Mouse (Mus musculus) stomach, postnatal 0 days (tissue): Measurements from ENCODE around the gene Slco3a1. TPM values are rescaled to one million over a fixed set of nuclear protein-coding genes. Genes with fewer than 3 reads are reported as not detected.

Experiments used
- ATAC-seq: fragments of 200-750 bp; cut with Nextera tagmentation; 2 replicates; pipeline ENCODE4 v1.8.0; 2017; ENCODE audit not compliant: low FRiP score, low TSS enrichment
- DNase-seq: peaks from one replicate; pipeline ENCODE4 v3.0.0-alpha.2; 2016; ENCODE audit warnings: low spot score
- H3K27ac ChIP-seq: fragments of 300-500 bp; sonication (generic); replicated peaks from 2 replicates; pipeline ENCODE4 v1.5.1; 2014; ENCODE audit warnings: mild to moderate bottlenecking, control low read depth
- H3K27me3 ChIP-seq: fragments of 300-500 bp; sonication (generic); 2 replicates; pipeline ENCODE4 v1.6.1; 2014; ENCODE audit warnings: low read length; ENCODE audit not compliant: control insufficient read depth, insufficient read depth
- H3K36me3 ChIP-seq: fragments of 300-500 bp; sonication (generic); 2 replicates; pipeline ENCODE4 v1.6.1; 2014; ENCODE audit warnings: low read length, mixed read lengths; ENCODE audit not compliant: control insufficient read depth, insufficient read depth
- H3K4me1 ChIP-seq: fragments of 300-500 bp; sonication (generic); replicated peaks from 2 replicates; pipeline ENCODE4 v1.6.1; 2014; ENCODE audit warnings: antibody characterized with exemption; ENCODE audit not compliant: control insufficient read depth, insufficient read depth
- H3K4me2 ChIP-seq: fragments of 300-500 bp; sonication (generic); replicated peaks from 2 replicates; pipeline ENCODE4 v1.6.1; 2014; ENCODE audit warnings: low read depth, mild to moderate bottlenecking, control low read depth, moderate library complexity
- H3K4me3 ChIP-seq: fragments of 300-500 bp; sonication (generic); 2 replicates; pipeline ENCODE4 v1.5.1; 2014; ENCODE audit warnings: low read depth, low read length, control low read depth
- H3K9ac ChIP-seq: fragments of 300-500 bp; sonication (generic); 2 replicates; pipeline ENCODE4 v1.6.1; 2014; ENCODE audit warnings: mild to moderate bottlenecking, low read length, control low read depth, mixed read lengths
- H3K9me3 ChIP-seq: fragments of 300-500 bp; sonication (generic); 2 replicates; pipeline ENCODE4 v1.6.1; 2016; ENCODE audit warnings: low read length; ENCODE audit not compliant: control insufficient read depth
- CTCF ChIP-seq: IDR thresholded peaks from 2 replicates; pipeline ENCODE4 v1.5.1; 2016; ENCODE audit warnings: antibody characterized with exemption, low read depth, mild to moderate bottlenecking, moderate library complexity
- EP300 ChIP-seq: optimal IDR thresholded peaks from 2 replicates; pipeline ENCODE3; 2016; ENCODE audit warnings: antibody characterized with exemption
- WGBS: fragments of 180-500 bp; shearing (Covaris S2); extraction: QIAGEN DNeasy Blood & Tissue Kit; methylation state at CpG from one replicate; pipeline ENCODE4 v1.1.7; 2014; 5-methylcytosine and 5-hydroxymethylcytosine counted together
- polyA plus RNA-seq: library from polyadenylated mRNA; unstranded; fragments of >200 nt; fragmentation: Nextera tagmentation; extraction: Ambion mirVana; gene quantifications from 2 replicates; pipeline ENCODE4 v1.2.1, GENCODE M21; 2015

The Slco3a1 gene
- polyA plus RNA-seq, 1 experiment from 2014 or later: 9.1 TPM

- ATAC-seq (no peak), DNase-seq (no peak)
- no peak overlapping the region for H3K27ac ChIP-seq
- H3K9me3 ChIP-seq: no peaks in the 10 kb centered on the region
- H3K4me2 ChIP-seq: no peak overlapping the region
- TF ChIP-seq EP300: no peak
- no peak for TF ChIP-seq CTCF
- H3K4me1 ChIP-seq: no peaks in the 10 kb centered on the region
- 76% methylated on average over 7 of the region's 7 CpGs for WGBS
- H3K27me3 ChIP-seq: no peaks in the 10 kb centered on the region
- no peak overlapping the region for H3K9ac ChIP-seq
- H3K36me3 ChIP-seq: no peaks in the 10 kb centered on the region
- no peak overlapping the region for H3K4me3 ChIP-seq
Observed at GRCm38 (mm10) chr7:74471740-74472139, 82.8 kb downstream of the Slco3a1 start.

- no peak for DNase-seq
- WGBS: 87% methylated on average over 4 of the region's 4 CpGs
- no peak overlapping the region for H3K4me3 ChIP-seq
- TF ChIP-seq EP300 (no peak), CTCF (no peak)
- no peak for ATAC-seq
- no peak overlapping the region for H3K9ac ChIP-seq
- no peak overlapping the region for H3K4me2 ChIP-seq
- H3K36me3 ChIP-seq: no peaks in the 10 kb centered on the region
- H3K27me3 ChIP-seq: no peaks in the 10 kb centered on the region
- H3K27ac ChIP-seq: no peak overlapping the region
- H3K9me3 ChIP-seq: no peaks in the 10 kb centered on the region
- H3K4me1 ChIP-seq: no peaks in the 10 kb centered on the region
Observed at GRCm38 (mm10) chr7:74466886-74467285, 87.7 kb downstream of the Slco3a1 start.

- Histone ChIP-seq H3K27me3 (no peaks in the 10 kb centered on the region), H3K27ac (no peak overlapping the region), H3K4me1 (no peaks in the 10 kb centered on the region), H3K9ac (no peak overlapping the region), H3K9me3 (no peaks in the 10 kb centered on the region), H3K4me3 (no peak overlapping the region), H3K4me2 (no peak overlapping the region), H3K36me3 (no peaks in the 10 kb centered on the region)
- DNase-seq (no peak), ATAC-seq (no peak)
- TF ChIP-seq EP300 (no peak), CTCF (no peak)
- WGBS: 51% methylated on average over 7 of the region's 7 CpGs
Observed at GRCm38 (mm10) chr7:74464638-74465037, 89.9 kb downstream of the Slco3a1 start.

GRCm38 (mm10) chr7:74462451-74462850 lies 92.1 kb downstream of the Slco3a1 start:
- no peaks in the 10 kb centered on the region for H3K36me3 ChIP-seq
- no peaks in the 10 kb centered on the region for H3K27me3 ChIP-seq
- no peak overlapping the region for H3K4me2 ChIP-seq
- no peaks in the 10 kb centered on the region for H3K9me3 ChIP-seq
- no peak for DNase-seq
- H3K9ac ChIP-seq: no peak overlapping the region
- no peak for ATAC-seq
- no peak for TF ChIP-seq EP300
- no peak for TF ChIP-seq CTCF
- no peaks in the 10 kb centered on the region; the same call in 1 of the 2 replicates for H3K4me1 ChIP-seq
- H3K4me3 ChIP-seq: no peak overlapping the region
- 73% methylated on average over 4 of the region's 4 CpGs for WGBS
- H3K27ac ChIP-seq: no peak overlapping the region

- ATAC-seq (no peak), DNase-seq (no peak)
- no peaks in the 10 kb centered on the region for H3K27me3 ChIP-seq
- H3K4me3 ChIP-seq: no peak overlapping the region
- no peak overlapping the region for H3K9ac ChIP-seq
- TF ChIP-seq EP300 (no peak), CTCF (no peak)
- no peak overlapping the region for H3K4me2 ChIP-seq
- 75% methylated on average over 5 of the region's 5 CpGs for WGBS
- H3K27ac ChIP-seq: no peak overlapping the region
- no peaks in the 10 kb centered on the region for H3K9me3 ChIP-seq
- peaks cover 2% of the 10 kb centered on the region; the same call in 1 of the 2 replicates for H3K4me1 ChIP-seq
- no peaks in the 10 kb centered on the region for H3K36me3 ChIP-seq
Observed at GRCm38 (mm10) chr7:74461736-74462135, 92.8 kb downstream of the Slco3a1 start.

- Histone ChIP-seq H3K9me3 (no peaks in the 10 kb centered on the region), H3K27me3 (no peaks in the 10 kb centered on the region), H3K27ac (no peak overlapping the region), H3K4me3 (no peak overlapping the region), H3K9ac (no peak overlapping the region), H3K4me2 (no peak overlapping the region), H3K4me1 (peaks cover 2% of the 10 kb centered on the region; the same call in 1 of the 2 replicates), H3K36me3 (no peaks in the 10 kb centered on the region)
- TF ChIP-seq CTCF: no peak
- ATAC-seq: no peak
- no peak for DNase-seq
- 92% methylated on average over 1 of the region's 1 CpGs for WGBS
Observed at GRCm38 (mm10) chr7:74461146-74461545, 93.4 kb downstream of the Slco3a1 start.
